Mouse (Mus musculus) kidney, postnatal 0 days (tissue): ENCODE data around the gene Htr6. TPM values are rescaled to one million over a fixed set of nuclear protein-coding genes. Genes with fewer than 3 reads are reported as not detected.

Experiments used
- ATAC-seq: fragments of 200-750 bp; cut with Nextera tagmentation; replicated peaks from 2 replicates; pipeline ENCODE4 v1.8.0; 2017; ENCODE audit warnings: low read depth, moderate number of reproducible peaks, moderate TSS enrichment, moderate library complexity; ENCODE audit not compliant: low FRiP score
- DNase-seq: peaks from one replicate; pipeline ENCODE4 v3.0.0-alpha.2; 2016; ENCODE audit warnings: low spot score
- H3K27ac ChIP-seq: fragments of 300-500 bp; sonication (generic); 2 replicates; pipeline ENCODE4 v1.5.1; 2014; ENCODE audit warnings: mild to moderate bottlenecking
- H3K27me3 ChIP-seq: fragments of 300-500 bp; sonication (generic); 2 replicates; pipeline ENCODE4 v1.6.1; 2014; ENCODE audit warnings: low read length, mixed read lengths; ENCODE audit not compliant: insufficient read depth
- H3K36me3 ChIP-seq: fragments of 300-500 bp; sonication (generic); 2 replicates; pipeline ENCODE4 v1.6.1; 2014; ENCODE audit warnings: low read length, mixed read lengths; ENCODE audit not compliant: insufficient read depth
- H3K4me1 ChIP-seq: fragments of 300-500 bp; sonication (generic); replicated peaks from 2 replicates; pipeline ENCODE4 v1.6.1; 2014; ENCODE audit warnings: antibody characterized with exemption, low read length, mixed read lengths; ENCODE audit not compliant: insufficient read depth
- H3K4me2 ChIP-seq: fragments of 300-500 bp; sonication (generic); 2 replicates; pipeline ENCODE4 v1.6.1; 2014; ENCODE audit warnings: mild to moderate bottlenecking, low read length, moderate library complexity, mixed read lengths
- H3K4me3 ChIP-seq: fragments of 300-500 bp; sonication (generic); replicated peaks from 2 replicates; pipeline ENCODE4 v1.5.1; 2014; ENCODE audit warnings: low read depth, low read length
- H3K9ac ChIP-seq: fragments of 300-500 bp; sonication (generic); 2 replicates; pipeline ENCODE4 v1.6.1; 2014; ENCODE audit warnings: low read depth, low read length
- H3K9me3 ChIP-seq: fragments of 300-500 bp; sonication (generic); replicated peaks from 2 replicates; pipeline ENCODE4 v1.6.1; 2016; ENCODE audit warnings: low read length, inconsistent platforms, mixed read lengths
- CTCF ChIP-seq: IDR thresholded peaks from 2 replicates; pipeline ENCODE4 v1.5.1; 2016; ENCODE audit warnings: antibody characterized with exemption, low read depth, mild to moderate bottlenecking, moderate library complexity
- WGBS: fragments of 180-500 bp; shearing (Covaris S2); extraction: QIAGEN DNeasy Blood & Tissue Kit; methylation state at CpG from one replicate; pipeline ENCODE4 v1.1.7; 2014; 5-methylcytosine and 5-hydroxymethylcytosine counted together
- polyA plus RNA-seq: library from polyadenylated mRNA; unstranded; fragments of >200 nt; fragmentation: Nextera tagmentation; extraction: Ambion mirVana; gene quantifications from 2 replicates; pipeline ENCODE4 v1.2.1, GENCODE M21; 2015

Htr6 gene
- polyA plus RNA-seq, 1 experiment from 2014 or later, result 0.12 TPM

- H3K9me3 ChIP-seq, result no peaks in the 10 kb centered on the region
- no peak overlapping the region for H3K4me2 ChIP-seq
- no peak overlapping the region for H3K9ac ChIP-seq
- no peak overlapping the region for H3K4me3 ChIP-seq
- DNase-seq (no peak), ATAC-seq (no peak)
- no peaks in the 10 kb centered on the region for H3K36me3 ChIP-seq
- H3K27me3 ChIP-seq, result no peaks in the 10 kb centered on the region
- H3K4me1 ChIP-seq, result peaks cover 19% of the 10 kb centered on the region
- TF ChIP-seq CTCF, result peak; percentile 50
- 93% methylated on average over 5 of the region's 5 CpGs for WGBS
- H3K27ac ChIP-seq, result no peak overlapping the region
These were observed 40.4 kb upstream of the Htr6 start for GRCm38 (mm10) chr4:139115721-139116120.

DNA sequence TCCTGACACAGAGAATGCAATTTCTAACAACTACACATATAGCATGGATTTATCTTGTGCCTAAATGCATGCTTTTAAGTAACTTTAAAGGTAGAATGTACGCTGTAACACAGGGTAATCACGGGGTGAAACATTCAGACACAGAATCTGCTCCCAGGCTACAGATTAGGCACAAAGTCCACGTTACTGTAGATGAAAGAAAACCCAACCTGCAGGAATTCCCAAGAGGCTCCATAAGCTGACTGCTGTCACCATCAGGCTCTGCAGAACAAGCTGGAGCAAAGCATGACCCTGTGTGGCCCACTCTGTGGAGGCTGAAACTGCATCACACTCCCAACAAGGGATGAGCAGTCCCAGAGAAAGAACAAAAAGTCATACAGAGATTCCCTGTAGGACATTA is 37.1 kb upstream of the Htr6 start:
- no peak overlapping the region for H3K4me3 ChIP-seq
- H3K36me3 ChIP-seq, result no peaks in the 10 kb centered on the region
- 61% methylated on average over 3 of the region's 3 CpGs for WGBS
- H3K27ac ChIP-seq, result no peak overlapping the region
- no peak overlapping the region for H3K9ac ChIP-seq
- DNase-seq (no peak), ATAC-seq (no peak)
- H3K4me1 ChIP-seq, result peaks cover 22% of the 10 kb centered on the region
- no peak overlapping the region for H3K4me2 ChIP-seq
- no peaks in the 10 kb centered on the region for H3K9me3 ChIP-seq
- H3K27me3 ChIP-seq, result no peaks in the 10 kb centered on the region
- no peak for TF ChIP-seq CTCF

- no peak for TF ChIP-seq CTCF
- Histone ChIP-seq H3K9me3 (no peaks in the 10 kb centered on the region), H3K9ac (no peak overlapping the region), H3K36me3 (no peaks in the 10 kb centered on the region), H3K4me2 (peak overlapping the region; percentile 32; the same call in 1 of the 2 replicates), H3K4me3 (no peak overlapping the region), H3K27me3 (no peaks in the 10 kb centered on the region), H3K4me1 (peaks cover 22% of the 10 kb centered on the region), H3K27ac (peak overlapping the region; percentile 86)
- 18% methylated on average over 3 of the region's 3 CpGs for WGBS
- no peak for ATAC-seq
- DNase-seq, result peak; percentile 74
These were observed 36.1 kb upstream of the Htr6 start for GRCm38 (mm10) chr4:139111421-139111820.

DNA sequence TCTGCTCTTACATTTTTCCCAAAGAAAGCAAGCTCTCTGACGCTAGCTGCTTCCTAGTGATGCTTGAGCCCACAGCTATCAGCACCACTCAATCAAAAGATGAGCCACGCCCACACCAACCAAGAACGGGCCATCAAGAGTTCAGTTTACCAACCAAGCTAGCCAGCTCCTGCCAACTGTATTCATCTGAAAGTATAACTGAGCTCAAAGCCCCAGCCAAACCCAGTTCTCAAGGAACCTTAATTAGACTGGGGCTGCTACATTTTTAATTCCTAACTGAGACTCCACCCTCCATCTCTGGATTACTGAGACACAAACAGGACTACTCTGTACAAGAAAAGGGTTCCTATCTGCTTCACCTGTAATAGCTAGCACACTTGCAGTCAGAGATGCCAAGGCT is 35.5 kb upstream of the Htr6 start:
- H3K4me1 ChIP-seq, result peaks cover 22% of the 10 kb centered on the region
- 0 out of 2 replicates have a peak overlapping the region, but pooled peaks have one; percentile 35 for H3K9ac ChIP-seq
- no peaks in the 10 kb centered on the region for H3K9me3 ChIP-seq
- TF ChIP-seq CTCF, result no peak
- peak overlapping the region; percentile 86 for H3K27ac ChIP-seq
- no peak overlapping the region for H3K4me3 ChIP-seq
- H3K36me3 ChIP-seq, result no peaks in the 10 kb centered on the region
- WGBS, result 48% methylated on average over 3 of the region's 3 CpGs
- no peak for ATAC-seq
- H3K27me3 ChIP-seq, result no peaks in the 10 kb centered on the region
- DNase-seq, result no peak
- peak overlapping the region; percentile 32; the same call in 1 of the 2 replicates for H3K4me2 ChIP-seq

- H3K27me3 ChIP-seq, result no peaks in the 10 kb centered on the region
- no peak overlapping the region for H3K4me3 ChIP-seq
- H3K4me2 ChIP-seq, result no peak overlapping the region
- H3K9ac ChIP-seq, result no peak overlapping the region
- no peak for TF ChIP-seq CTCF
- no peak overlapping the region for H3K27ac ChIP-seq
- DNase-seq, result no peak
- ATAC-seq, result no peak
- H3K4me1 ChIP-seq, result peaks cover 4% of the 10 kb centered on the region
- no peaks in the 10 kb centered on the region for H3K9me3 ChIP-seq
- WGBS, result 85% methylated on average over 1 of the region's 1 CpGs
- peaks cover 7% of the 10 kb centered on the region; the same call in 1 of the 2 replicates for H3K36me3 ChIP-seq
These were observed 30.1 kb upstream of the Htr6 start for GRCm38 (mm10) chr4:139105453-139105852.

- no peaks in the 10 kb centered on the region for H3K27me3 ChIP-seq
- H3K9ac ChIP-seq, result no peak overlapping the region
- H3K36me3 ChIP-seq, result peaks cover 7% of the 10 kb centered on the region; the same call in 1 of the 2 replicates
- H3K27ac ChIP-seq, result no peak overlapping the region
- no peaks in the 10 kb centered on the region for H3K4me1 ChIP-seq
- TF ChIP-seq CTCF, result no peak
- WGBS, result 82% methylated on average over 6 of the region's 6 CpGs
- no peak for ATAC-seq
- H3K4me2 ChIP-seq, result no peak overlapping the region
- H3K9me3 ChIP-seq, result no peaks in the 10 kb centered on the region
- no peak for DNase-seq
- H3K4me3 ChIP-seq, result no peak overlapping the region
These were observed 26.2 kb upstream of the Htr6 start for GRCm38 (mm10) chr4:139101546-139101945.

- Histone ChIP-seq H3K36me3 (peaks cover 7% of the 10 kb centered on the region; the same call in 1 of the 2 replicates), H3K4me3 (no peak overlapping the region), H3K9me3 (no peaks in the 10 kb centered on the region), H3K27ac (no peak overlapping the region), H3K9ac (no peak overlapping the region), H3K27me3 (no peaks in the 10 kb centered on the region), H3K4me1 (no peaks in the 10 kb centered on the region), H3K4me2 (no peak overlapping the region)
- 91% methylated on average over 8 of the region's 8 CpGs for WGBS
- TF ChIP-seq CTCF, result no peak
- no peak for ATAC-seq
- no peak for DNase-seq
These were observed 25.0 kb upstream of the Htr6 start for GRCm38 (mm10) chr4:139100326-139100725.
